Mouse (Mus musculus): Measurements from ENCODE around the gene Peli1. TPM values are rescaled to one million over a fixed set of nuclear protein-coding genes. Genes with fewer than 3 reads are reported as not detected.
A peak's percentile ranks its signal among the peaks of the same experiment; 100 is the strongest.
"Not testable (repeated sequence)": the region's sequence is repeated elsewhere in the genome, so short reads cannot be mapped to it uniquely, and the experiment has no call there.

Gene Peli1
- polyA plus RNA-seq, 1 experiment from 2014 or later, result 11.7 TPM

- Histone ChIP-seq H3K9me3 (replicated peaks) (no peaks in the 10 kb centered on the region), H3K9ac (no peak overlapping the region), H3K36me3 (replicated peaks) (peaks cover 23% of the 10 kb centered on the region), H3K27ac (replicated peaks) (no peak overlapping the region), H3K27me3 (no peaks in the 10 kb centered on the region), H3K4me2 (no peak overlapping the region), H3K4me3 (replicated peaks) (no peak overlapping the region), H3K4me1 (replicated peaks) (no peaks in the 10 kb centered on the region)
- ATAC-seq (ENCODE audit: insufficient read depth), result no peak
- 87% methylated on average over 1 of the region's 1 CpGs for WGBS (ENCODE audit: insufficient replicate concordance)
Observed at GRCm38 (mm10) chr11:21151672-21152071, 60.6 kb downstream of the Peli1 start.

GRCm38 (mm10) chr11:21153111-21153510 lies 62.0 kb downstream of the Peli1 start:
- Histone ChIP-seq H3K4me1 (replicated peaks) (no peaks in the 10 kb centered on the region), H3K27me3 (no peaks in the 10 kb centered on the region), H3K27ac (replicated peaks) (no peak overlapping the region), H3K36me3 (replicated peaks) (peaks cover 10% of the 10 kb centered on the region), H3K4me2 (no peak overlapping the region), H3K9ac (no peak overlapping the region), H3K9me3 (replicated peaks) (no peaks in the 10 kb centered on the region), H3K4me3 (replicated peaks) (no peak overlapping the region)
- no peak for ATAC-seq (ENCODE audit: insufficient read depth)
- WGBS (ENCODE audit: insufficient replicate concordance), result 75% methylated on average over 4 of the region's 4 CpGs

- H3K4me3 ChIP-seq (replicated peaks), result no peak overlapping the region
- H3K9me3 ChIP-seq (replicated peaks), result no peaks in the 10 kb centered on the region
- no peaks in the 10 kb centered on the region for H3K36me3 ChIP-seq (replicated peaks)
- no peaks in the 10 kb centered on the region for H3K27me3 ChIP-seq
- H3K9ac ChIP-seq, result no peak overlapping the region
- 61% methylated on average over 4 of the region's 4 CpGs for WGBS (ENCODE audit: insufficient replicate concordance)
- no peak overlapping the region for H3K27ac ChIP-seq (replicated peaks)
- H3K4me1 ChIP-seq (replicated peaks), result no peaks in the 10 kb centered on the region; the same call in 1 of the 2 replicates
- H3K4me2 ChIP-seq, result no peak overlapping the region
- no peak for ATAC-seq (ENCODE audit: insufficient read depth)
Observed at GRCm38 (mm10) chr11:21157595-21157994, 66.5 kb downstream of the Peli1 start.

DNA sequence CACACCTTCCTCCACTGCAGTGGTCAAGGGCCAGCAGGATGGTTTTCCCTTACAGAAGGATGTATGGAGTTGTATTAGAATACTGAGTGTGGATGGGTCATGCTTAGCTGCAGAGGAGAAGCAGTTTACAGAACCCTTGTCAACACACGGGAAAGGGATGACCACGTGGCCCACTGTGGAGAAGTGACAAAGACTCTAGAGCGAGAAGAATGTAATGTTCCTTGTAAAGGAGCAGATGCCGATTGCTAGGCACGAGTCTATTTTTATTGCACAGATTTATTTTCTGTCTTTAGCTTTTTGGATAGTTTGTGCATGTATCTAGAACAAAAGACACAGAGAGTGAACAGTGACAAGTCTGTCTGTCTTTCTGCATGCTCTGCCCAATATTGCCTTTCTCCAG lies 71.0 kb downstream of the Peli1 start:
- Histone ChIP-seq H3K36me3 (replicated peaks) (no peaks in the 10 kb centered on the region), H3K27me3 (no peaks in the 10 kb centered on the region), H3K4me2 (no peak overlapping the region), H3K4me3 (replicated peaks) (no peak overlapping the region), H3K9me3 (replicated peaks) (no peaks in the 10 kb centered on the region), H3K4me1 (replicated peaks) (peaks cover 11% of the 10 kb centered on the region), H3K27ac (replicated peaks) (no peak overlapping the region), H3K9ac (no peak overlapping the region)
- 65% methylated on average over 5 of the region's 5 CpGs for WGBS (ENCODE audit: insufficient replicate concordance)
- no peak for ATAC-seq (ENCODE audit: insufficient read depth)

DNA sequence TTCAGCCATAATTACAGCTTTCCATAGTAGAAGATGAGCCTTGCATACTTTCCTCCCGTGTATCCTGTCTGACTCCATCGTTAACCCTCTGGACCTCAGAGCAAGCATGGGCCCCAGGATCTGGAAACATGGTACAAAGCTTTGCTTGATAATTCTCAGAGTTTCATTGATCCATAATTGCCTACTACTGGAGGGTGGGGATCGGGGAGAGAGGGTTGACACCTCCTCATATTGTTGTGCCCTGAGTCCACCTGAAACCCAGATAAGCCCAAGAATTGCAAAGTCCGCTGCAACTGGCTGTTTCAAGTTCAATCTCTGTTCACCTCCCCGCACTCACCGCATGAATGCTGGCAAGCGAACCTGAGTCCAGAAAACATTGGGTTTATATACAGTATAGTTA lies 72.1 kb downstream of the Peli1 start:
- ATAC-seq (ENCODE audit: insufficient read depth), result no peak
- Histone ChIP-seq H3K27ac (replicated peaks) (no peak overlapping the region), H3K4me1 (replicated peaks) (peaks cover 11% of the 10 kb centered on the region), H3K9ac (no peak overlapping the region), H3K9me3 (replicated peaks) (no peaks in the 10 kb centered on the region), H3K4me3 (replicated peaks) (no peak overlapping the region), H3K27me3 (no peaks in the 10 kb centered on the region), H3K4me2 (no peak overlapping the region), H3K36me3 (replicated peaks) (no peaks in the 10 kb centered on the region)
- WGBS (ENCODE audit: insufficient replicate concordance), result 58% methylated on average over 7 of the region's 7 CpGs

- H3K36me3 ChIP-seq (replicated peaks), result no peaks in the 10 kb centered on the region
- peaks cover 11% of the 10 kb centered on the region for H3K4me1 ChIP-seq (replicated peaks)
- no peaks in the 10 kb centered on the region for H3K9me3 ChIP-seq (replicated peaks)
- H3K27ac ChIP-seq (replicated peaks), result no peak overlapping the region
- 12% methylated on average over 5 of the region's 5 CpGs for WGBS (ENCODE audit: insufficient replicate concordance)
- no peak overlapping the region for H3K9ac ChIP-seq
- no peak overlapping the region for H3K4me2 ChIP-seq
- H3K4me3 ChIP-seq (replicated peaks), result no peak overlapping the region
- no peak for ATAC-seq (ENCODE audit: insufficient read depth)
- no peaks in the 10 kb centered on the region for H3K27me3 ChIP-seq
Observed at GRCm38 (mm10) chr11:21163673-21164072, 72.6 kb downstream of the Peli1 start.

GRCm38 (mm10) chr11:21164312-21164993 lies 73.4 kb downstream of the Peli1 start:
- Histone ChIP-seq H3K4me3 (replicated peaks) (no peak overlapping the region), H3K9me3 (replicated peaks) (no peaks in the 10 kb centered on the region), H3K36me3 (replicated peaks) (no peaks in the 10 kb centered on the region), H3K9ac (no peak overlapping the region), H3K27me3 (no peaks in the 10 kb centered on the region), H3K4me1 (replicated peaks) (peaks cover 11% of the 10 kb centered on the region), H3K27ac (replicated peaks) (no peak overlapping the region), H3K4me2 (no peak overlapping the region)
- 58% methylated on average over 8 of the region's 8 CpGs for WGBS (ENCODE audit: insufficient replicate concordance)
- ATAC-seq (ENCODE audit: insufficient read depth), result no peak

GRCm38 (mm10) chr11:21164994-21165560 lies 74.0 kb downstream of the Peli1 start:
- H3K27ac ChIP-seq (replicated peaks), result no peak overlapping the region
- no peaks in the 10 kb centered on the region for H3K9me3 ChIP-seq (replicated peaks)
- no peaks in the 10 kb centered on the region for H3K36me3 ChIP-seq (replicated peaks)
- H3K4me2 ChIP-seq, result no peak overlapping the region
- ATAC-seq (ENCODE audit: insufficient read depth), result no peak
- H3K4me3 ChIP-seq (replicated peaks), result no peak overlapping the region
- 64% methylated on average over 4 of the region's 4 CpGs for WGBS (ENCODE audit: insufficient replicate concordance)
- no peaks in the 10 kb centered on the region for H3K27me3 ChIP-seq
- no peak overlapping the region for H3K9ac ChIP-seq
- H3K4me1 ChIP-seq (replicated peaks), result peaks cover 11% of the 10 kb centered on the region

DNA sequence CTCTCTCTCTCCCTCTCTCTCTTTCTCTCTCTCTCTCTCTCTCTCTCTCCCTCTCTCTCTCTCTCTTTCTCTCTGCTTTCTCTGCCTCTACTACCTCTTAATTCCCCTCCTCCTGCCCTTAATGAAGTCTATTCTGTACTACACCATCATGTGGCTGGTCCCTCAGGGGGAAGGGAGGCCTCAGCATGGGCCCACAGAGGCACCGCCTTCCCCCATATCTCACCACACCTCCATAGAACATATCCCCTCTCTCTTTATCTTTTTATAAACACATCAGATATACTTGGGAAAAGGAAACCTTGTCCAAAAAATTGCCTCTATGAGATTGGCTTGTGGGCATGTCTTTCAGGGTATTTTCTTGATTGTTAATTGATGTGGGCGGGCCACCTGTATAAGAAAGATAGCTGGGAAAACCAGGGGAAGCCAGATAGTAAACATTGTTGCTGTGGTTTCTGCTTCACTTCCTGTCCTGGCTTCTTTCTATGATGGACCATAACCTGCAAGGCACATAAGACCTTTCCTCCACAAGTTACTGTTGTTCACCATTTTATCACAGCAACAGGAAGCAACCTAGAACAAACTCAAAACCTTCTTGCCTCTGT lies 75.5 kb downstream of the Peli1 start:
- Histone ChIP-seq H3K36me3 (replicated peaks) (no peaks in the 10 kb centered on the region), H3K4me2 (peak overlapping the region; percentile 5; the same call in 1 of the 2 replicates), H3K27ac (replicated peaks) (no peak overlapping the region), H3K9ac (no peak overlapping the region), H3K4me3 (replicated peaks) (no peak overlapping the region), H3K4me1 (replicated peaks) (peaks cover 11% of the 10 kb centered on the region), H3K9me3 (replicated peaks) (no peaks in the 10 kb centered on the region), H3K27me3 (no peaks in the 10 kb centered on the region)
- 18% methylated on average over 2 of the region's 2 CpGs for WGBS (ENCODE audit: insufficient replicate concordance)
- peak; percentile 62; the same call in 1 of the 2 replicates for ATAC-seq (ENCODE audit: insufficient read depth)

DNA sequence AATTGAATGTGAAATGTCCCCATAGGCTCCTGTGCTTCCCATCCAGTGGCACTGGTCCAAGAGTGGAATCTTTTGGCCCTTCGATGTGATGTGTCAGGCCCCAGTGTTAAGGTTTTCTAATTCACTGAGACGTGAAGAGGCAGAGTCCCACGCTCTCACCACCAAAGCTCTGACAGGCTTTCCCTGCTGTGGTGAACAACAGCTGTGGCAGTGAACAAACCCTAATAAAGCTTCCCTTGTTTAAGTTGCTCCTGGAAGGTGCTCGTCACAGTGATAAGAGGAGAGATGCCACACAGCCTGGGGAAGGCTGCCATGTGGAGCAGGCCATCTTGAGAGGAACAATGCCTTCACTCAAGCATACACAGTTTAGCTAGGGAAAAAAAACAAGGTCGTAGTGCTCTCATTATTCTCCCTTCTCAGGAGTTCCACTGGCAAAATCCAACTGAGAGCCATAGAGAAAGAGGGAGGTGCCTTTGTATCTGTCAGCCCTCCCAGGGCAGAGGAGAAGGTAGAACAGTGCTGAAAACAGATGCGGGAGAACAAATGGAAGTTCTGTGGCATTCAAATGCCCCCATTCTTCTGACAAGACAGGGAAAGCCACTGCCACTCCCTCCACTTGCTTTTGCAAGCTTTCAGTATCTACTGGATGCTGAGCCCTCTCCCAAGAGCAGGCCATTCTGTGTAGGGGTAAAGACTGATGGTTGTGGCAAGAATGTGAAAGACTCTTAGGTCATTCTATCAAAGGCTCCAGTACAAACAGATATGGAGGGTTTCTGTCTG lies 77.9 kb downstream of the Peli1 start:
- no peak overlapping the region for H3K4me2 ChIP-seq
- WGBS (ENCODE audit: insufficient replicate concordance), result 73% methylated on average over 6 of the region's 6 CpGs

GRCm38 (mm10) chr11:21169608-21169860 lies 78.4 kb downstream of the Peli1 start:
- H3K4me1 ChIP-seq (replicated peaks), result peaks cover 15% of the 10 kb centered on the region
- not testable (repeated sequence) for ATAC-seq (ENCODE audit: insufficient read depth); H3K4me2 ChIP-seq; H3K36me3 ChIP-seq (replicated peaks); H3K27me3 ChIP-seq; H3K9ac ChIP-seq; H3K9me3 ChIP-seq (replicated peaks); H3K4me3 ChIP-seq (replicated peaks); H3K27ac ChIP-seq (replicated peaks)
- 78% methylated on average over 1 of the region's 1 CpGs for WGBS (ENCODE audit: insufficient replicate concordance)

More for the DNA sequence above, 77.9 kb downstream of the Peli1 start:
- Histone ChIP-seq H3K4me1 (replicated peaks) (peaks cover 11% of the 10 kb centered on the region), H3K9me3 (replicated peaks) (no peaks in the 10 kb centered on the region), H3K36me3 (replicated peaks) (no peaks in the 10 kb centered on the region), H3K27ac (replicated peaks) (no peak overlapping the region), H3K4me3 (replicated peaks) (no peak overlapping the region), H3K27me3 (no peaks in the 10 kb centered on the region), H3K9ac (no peak overlapping the region)
- no peak for ATAC-seq (ENCODE audit: insufficient read depth)
